Mouse (Mus musculus) induced T-regulatory cell, adult 2 months (primary cell): ENCODE results near the gene Ppfia4.

ENCODE experiments used
- DNase-seq: peaks from one replicate; pipeline ENCODE4 v3.0.0-alpha.2; 2012; ENCODE audit warnings: low read depth

Ppfia4 gene

DNA sequence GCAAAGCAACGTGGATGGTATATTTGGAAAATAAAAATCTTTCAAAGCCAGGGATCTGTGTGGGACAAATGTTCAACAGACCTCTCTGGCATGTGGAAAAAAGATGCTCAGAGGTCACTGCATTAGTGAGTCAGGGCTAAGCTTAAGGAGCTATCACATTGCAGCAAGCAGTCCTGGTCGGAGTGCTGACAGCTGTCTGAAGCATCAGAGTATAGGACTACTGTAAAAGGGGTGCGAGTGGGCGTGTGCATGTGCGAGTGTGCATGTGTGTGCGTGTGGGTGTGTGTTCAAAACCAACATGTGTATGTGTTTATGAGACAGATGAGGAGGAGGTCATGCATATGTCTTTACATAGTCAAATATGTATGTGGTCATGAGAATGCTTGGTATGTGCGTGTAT lies 6.4 kb upstream of the Ppfia4 start:
- DNase-seq: no peak

DNA sequence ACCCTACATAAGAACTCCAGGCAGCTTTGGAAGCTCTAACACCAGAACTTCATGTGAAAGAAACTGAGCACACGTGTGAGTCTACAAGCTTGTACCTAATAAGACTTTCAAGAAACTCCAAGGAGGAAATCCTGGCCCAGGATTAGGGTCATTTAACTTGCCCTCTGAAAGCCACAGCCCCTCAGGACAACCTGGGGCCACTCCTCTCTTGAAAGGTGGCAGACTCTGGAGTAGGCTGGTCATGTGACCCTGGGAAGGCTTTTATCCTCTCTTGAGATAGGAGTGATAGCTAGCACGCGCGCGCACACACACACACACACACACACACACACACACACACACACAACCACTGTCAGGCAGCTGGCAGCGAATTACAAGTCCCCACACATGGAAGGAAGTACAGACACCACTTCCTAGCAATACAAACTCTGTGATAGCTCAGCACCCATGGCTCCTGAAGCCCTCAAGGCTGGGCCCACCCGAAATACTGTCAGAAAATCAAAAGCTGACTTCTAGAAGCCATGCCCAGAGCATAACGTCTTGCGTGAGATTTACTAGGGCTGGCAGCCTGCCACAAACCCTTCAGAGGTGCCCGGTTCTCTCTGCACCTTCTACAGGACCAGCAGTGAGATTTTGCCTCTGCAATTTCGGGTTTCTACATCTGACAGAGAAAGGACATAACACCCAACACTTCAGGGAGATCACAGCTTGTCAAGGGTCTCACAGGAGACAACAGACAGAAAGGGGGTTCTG lies 4.4 kb upstream of the Ppfia4 start:
- no peak for DNase-seq

DNA sequence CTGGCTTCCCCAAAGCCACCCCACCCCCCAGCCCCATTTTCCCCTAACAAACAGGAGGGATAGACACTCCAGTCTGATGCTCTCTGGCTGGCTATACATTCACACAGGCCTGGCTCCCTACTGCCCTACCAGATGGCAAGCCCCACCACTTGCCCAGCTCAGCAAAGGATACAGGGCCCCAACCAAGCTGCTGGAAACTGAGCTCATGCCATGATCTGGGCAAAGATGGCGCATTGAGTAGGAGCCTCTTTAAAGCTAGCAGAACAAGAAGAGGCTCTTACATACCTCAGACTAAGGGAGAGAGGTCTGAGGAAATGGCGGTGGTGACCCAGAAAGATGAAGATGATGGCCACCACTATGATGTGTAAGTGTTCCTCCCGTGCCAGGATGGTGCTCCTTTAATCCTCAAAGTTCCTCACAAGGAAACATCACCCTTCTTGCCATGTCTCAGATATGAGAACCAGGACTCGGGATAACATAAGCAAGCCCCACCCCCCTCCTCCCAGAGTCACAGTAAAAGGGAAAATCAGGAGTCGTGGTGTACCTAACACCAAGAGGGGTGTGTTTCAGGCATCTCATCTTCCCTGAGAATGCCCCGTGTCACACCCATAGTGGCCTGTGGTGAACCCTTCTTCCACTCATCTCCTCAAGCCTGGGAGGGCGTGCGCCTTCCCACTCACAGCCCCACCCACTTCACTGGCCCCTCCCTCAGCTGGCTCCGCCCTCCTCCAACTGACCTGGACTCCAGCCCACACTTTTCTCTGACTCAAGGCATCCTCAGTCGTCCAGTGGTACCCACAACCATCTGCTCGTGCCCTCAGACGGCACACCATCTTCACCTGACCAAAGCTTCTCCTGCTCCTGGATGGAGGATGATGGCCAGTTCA lies 3.4 kb upstream of the Ppfia4 start:
- no peak for DNase-seq

DNA sequence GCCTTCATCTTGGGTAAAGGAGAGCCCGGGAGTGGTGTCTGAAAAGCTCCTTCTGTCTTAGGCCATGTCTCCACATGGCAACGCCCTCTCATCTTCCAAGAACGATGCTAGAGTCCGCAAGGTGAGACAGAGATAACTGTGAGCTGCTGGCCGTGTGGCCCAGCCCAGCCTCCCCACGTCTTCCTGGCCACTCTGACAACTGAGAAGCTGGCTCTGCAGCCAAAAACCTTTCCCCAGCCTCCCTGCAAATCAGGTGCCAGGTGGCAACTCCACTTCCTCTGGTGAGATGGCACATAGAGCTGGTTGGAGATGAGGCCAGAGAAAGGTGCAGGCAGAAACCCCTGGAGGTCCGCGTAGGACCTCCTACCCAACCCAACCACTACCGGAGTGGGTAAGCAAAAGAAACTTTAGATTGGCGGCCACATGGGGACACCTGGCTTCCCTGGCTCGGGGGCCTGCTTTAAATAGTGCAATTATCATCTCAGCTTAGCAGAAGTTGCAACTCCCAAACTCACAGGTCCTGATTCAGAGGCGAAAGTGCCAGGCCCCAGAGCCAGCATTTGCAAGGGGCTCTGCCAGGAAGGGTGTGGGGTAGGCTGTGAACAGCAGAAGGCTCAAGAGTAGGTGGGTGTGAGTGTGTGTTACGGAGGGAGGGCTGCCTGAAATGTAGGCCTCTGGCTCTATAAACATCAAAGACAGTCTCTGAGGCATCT lies 2.6 kb upstream of the Ppfia4 start:
- no peak for DNase-seq

DNA sequence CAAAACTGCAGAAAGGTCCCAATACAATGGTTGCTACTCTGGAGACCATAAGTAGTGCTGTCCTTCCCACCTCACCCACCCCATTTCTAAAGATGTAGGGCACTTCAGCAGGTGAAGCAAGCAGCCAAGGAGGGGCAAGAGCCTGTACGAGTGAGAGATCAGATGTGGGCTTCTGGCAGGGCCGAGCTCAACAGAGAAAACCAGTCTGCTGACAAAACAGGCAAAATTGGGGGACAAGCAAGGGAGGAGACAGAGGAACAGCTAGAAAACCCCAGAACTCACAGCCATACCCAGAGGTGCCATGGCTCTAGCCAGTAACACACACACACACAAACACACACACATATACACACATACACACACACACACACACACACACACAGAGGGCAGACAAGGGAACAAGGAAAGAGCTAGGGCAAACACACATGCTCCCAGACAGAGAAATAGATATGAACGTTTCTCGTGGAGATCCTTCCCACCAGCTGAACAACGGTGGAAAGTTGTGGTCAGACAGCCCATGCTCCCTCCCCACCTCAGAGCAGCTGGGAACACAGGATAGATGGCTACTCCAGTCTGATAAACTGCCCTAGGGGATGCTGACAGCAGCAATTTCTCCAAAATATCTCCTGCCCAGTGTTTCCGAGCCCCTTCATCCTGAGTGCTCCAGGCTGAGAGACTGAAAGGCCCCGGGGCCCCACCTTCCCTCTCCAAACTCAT lies 1.5 kb upstream of the Ppfia4 start:
- no peak for DNase-seq

DNA sequence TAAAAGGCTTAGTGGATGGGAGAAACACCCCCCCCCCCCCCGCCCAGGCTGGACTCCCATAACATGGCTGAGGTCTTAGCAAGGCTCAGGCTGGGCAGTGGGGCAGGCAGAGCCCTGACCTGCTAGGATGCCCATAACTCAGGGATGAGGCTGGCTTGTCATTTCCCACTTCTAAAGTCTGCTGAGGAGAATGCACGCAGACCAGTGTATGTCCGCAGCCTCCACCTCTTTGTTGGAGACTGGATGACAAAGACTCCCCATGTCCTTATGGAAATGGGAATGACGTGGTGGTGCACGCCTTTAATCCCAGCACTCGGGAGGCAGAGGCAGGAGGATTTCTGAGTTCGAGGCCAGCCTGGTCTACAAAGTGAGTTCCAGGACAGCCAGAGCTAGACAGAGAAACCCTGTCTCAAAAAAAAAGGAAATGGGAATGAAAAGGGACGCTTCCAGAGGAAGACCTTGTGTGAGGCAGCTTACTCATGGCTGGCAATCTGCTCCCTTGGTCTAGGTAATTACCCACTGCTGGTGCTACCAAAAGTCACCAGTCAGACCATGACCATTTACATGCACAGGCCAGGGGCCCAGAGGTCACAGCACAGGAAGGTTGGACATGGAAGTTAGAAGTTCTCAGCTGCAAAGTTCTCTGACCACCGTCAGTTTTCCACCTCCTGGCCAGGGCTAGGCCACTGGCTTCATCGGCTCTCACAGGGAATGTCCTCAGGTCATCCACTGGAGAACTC lies 813 bp upstream of the Ppfia4 start:
- no peak for DNase-seq

DNA sequence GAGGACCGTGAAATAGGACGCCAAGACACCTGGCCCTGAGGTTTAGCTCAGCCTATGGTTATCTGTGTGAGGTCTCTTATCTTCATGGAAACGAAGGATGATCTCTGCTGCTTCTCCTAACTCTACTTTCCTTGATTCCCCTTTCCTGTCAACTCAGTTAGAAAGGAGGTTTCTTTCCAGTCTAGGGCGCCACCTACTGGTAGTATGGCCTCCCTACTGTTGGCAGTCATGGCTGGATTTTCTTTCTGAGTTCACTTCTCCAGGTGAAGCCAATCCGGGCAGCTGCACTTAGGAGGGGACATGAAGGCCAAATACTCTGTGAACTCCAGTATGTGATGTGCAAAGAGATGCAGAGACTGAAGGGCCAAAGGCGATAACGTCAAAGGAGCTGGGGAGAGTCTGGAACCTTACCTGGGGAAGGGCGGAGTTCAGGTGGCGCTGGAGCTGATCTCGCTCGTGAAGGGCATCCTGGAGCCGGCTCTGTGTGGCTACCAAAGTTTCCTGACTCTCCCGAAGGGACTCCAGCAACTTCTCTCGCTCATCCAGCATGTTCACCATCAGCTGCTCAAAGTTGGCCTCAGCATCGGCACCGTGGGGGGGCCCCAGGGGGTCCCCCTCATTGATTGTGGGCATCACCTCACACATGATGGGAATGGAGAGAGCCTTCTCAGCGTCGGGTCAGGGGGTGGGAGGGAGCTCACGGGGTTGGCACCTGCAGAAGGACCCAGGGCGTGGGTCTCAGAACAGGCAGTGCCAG lies 671 bp downstream of the Ppfia4 start:
- DNase-seq: peak; percentile 77

DNA sequence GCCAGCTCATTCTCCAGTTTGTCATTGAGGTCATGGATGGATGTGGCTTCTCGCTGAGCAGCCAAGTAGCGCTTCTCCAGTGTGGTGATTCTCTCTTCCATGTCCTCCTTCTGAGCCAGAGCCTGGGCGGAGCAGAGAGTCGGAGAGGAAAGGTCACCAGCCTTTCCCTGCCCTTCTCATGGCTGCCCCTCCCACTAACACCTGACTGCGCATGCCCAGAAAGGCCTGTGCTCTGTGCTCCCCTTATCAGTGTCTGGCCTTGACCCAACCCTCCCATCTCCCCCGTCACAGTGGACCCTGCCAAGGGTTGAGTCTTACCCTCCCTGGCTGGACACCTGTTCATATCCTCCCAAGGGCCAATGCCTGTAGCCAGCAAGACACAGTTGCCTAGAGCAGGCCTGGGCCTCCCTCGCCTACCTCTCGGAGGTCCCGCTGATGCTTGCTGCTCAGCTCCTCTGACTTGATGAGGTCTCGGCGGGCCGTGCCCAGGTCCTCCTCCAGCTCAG lies 5.8 kb downstream of the Ppfia4 start:
- no peak for DNase-seq

DNA sequence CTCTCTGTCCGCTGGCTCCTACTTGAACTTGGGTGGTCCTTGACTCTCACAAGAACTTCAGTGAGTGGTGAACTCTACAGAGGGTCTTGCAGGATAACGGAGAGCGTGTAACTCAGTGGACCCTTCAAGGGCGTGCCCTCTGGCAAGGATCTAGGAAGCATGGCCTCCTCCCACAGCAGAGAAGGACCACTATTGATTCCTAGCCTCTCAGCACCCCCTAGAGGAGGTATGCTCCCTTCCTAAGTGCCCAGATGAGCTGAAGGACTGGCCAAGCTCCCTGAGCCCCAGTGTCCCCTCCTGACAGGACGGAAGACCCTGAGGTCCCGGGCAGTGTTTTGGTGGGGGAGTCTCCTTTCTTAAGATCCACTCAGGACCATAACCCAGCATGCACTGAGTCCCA lies 10.1 kb downstream of the Ppfia4 start:
- no peak for DNase-seq

DNA sequence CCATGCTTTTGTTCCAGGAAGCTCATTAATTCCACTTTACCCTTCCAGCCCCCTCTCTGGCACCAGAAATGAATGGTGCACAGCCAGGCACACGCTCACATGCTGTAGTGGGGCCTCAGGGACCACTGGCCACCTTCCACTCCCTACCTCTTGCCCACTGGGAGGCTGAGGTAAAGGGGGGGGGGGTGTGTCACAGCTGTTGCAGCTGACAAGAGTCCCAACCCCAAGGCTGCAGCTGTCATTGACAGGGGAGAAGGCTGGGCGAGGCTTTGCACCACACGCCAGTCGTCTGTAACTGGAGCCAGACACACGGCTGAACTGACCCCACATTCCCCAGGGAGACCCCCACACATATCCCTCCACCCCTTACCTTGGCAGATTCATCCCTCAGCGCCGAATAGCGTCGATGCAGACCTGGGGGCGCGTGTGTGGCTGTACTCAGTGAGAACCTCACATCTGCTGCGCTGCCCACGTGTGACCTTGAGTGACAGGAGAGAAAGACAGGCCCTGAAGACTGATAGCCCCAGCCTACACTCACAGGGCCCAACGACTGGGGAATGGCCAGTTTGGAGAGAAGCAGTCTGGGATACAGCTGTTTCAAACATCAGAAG lies 11.9 kb downstream of the Ppfia4 start:
- no peak for DNase-seq

DNA sequence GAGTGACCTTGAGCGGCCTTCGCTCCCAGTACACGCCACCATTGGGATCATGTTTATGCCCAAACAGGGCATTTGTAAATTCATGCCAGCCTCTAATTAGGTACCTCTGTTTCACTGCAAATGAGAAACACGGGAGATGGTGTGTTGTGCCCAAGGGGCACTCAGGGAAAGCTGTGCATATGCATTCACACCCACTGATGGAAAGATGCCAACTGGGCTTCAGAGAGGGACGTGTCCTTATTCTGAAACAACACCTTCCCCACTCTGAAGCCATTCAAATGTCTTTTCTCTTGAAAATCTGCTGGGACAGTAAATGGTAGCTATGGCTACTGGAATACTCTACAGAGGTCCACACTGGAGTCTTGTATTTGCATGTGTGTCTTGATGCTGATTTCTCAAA lies 14.5 kb downstream of the Ppfia4 start:
- DNase-seq: no peak

DNA sequence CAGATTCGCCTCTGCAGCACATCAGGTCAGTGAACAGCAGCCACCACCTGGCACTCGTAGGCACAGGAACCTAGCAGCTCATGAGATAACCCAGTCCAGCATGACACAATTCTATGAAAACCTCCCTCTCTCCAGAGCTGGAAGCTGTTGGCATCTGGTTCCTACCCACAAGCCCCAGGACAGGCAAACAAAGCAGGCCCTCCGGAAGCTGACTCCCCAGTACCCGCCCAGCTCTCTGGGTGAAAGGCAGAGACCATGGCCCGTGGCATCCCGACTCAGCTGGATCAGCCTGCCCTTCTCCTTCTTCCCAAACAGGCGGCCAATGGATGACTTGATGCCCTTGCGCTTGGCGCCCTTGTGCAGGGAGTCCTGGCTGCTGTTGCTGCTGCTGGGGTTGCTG lies 16.4 kb downstream of the Ppfia4 start:
- no peak for DNase-seq

DNA sequence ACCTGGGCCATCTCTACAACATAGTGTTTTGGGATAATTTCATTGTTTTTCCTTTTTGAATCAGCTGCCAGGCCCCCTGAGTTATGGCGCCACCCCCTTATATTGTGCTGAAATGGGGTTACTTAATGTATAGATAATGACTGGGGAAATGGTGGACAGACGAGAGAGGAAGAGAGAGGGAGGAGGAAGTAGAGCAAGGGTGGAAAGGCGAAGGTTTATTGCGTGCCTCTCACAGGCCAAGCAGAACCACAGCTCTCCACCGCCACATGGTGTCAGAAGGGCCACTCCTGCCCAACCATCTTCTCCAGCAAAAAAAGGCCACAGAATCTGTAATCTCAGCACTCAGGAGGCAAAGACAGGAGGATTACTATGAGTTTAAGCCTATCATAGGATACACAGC lies 17.5 kb downstream of the Ppfia4 start:
- no peak for DNase-seq

DNA sequence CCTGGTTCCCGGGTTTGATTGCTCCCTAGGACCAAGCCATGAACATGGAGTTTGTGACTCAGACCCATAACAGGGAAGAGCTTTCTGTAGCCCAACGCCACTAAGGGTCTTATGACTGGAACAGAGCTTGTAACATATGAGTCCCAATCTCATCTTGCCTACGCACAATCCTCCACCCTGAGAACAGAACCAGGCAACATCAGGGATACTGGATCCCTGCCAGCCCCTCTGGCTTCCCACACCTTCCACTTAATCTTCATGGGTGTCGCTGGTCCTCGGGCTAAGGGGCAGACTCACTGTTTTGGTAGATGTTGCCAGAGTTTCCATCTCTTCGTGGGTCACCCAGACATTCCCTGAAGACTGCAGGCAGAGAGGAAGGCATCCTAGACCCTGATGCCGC lies 21.0 kb downstream of the Ppfia4 start:
- DNase-seq: no peak

DNA sequence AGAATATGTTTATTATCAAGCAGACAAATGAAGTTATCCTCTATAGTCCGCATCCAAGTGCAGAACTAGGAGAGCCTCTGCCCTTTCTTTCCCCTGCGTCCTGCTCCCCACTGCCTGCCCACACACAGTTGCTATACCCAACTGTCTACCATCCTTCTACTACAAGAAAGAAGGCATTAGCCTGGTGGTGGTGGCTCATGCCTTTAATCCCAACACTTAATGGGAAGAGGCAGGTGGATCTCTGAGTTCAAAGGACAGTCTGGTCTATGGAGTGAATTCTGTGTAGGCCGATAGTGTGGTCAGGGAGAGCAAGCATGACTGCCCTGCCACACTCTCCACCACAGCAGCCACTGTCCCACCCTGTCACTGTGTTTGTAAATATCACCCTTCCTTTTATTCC lies 22.0 kb downstream of the Ppfia4 start:
- DNase-seq: no peak

DNA sequence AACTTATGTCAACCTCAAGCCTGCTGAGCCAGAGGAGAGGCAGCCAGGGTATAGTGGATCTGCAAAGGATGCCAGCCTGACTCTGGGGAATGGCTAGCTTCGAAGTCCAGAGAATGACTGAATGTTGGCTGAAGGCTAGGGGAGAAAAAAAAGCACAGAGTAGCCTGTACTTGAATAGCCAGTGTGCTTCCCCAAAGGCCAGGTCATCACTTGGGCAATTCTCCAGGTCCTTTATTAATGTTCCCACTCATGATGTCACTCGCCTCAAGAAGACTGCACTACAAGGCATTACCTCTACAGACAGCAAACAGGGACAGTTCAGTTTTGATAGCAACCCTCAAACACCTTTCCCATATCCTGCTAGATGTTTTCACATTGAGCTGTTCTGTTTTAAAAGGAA lies 22.4 kb downstream of the Ppfia4 start:
- DNase-seq: no peak

DNA sequence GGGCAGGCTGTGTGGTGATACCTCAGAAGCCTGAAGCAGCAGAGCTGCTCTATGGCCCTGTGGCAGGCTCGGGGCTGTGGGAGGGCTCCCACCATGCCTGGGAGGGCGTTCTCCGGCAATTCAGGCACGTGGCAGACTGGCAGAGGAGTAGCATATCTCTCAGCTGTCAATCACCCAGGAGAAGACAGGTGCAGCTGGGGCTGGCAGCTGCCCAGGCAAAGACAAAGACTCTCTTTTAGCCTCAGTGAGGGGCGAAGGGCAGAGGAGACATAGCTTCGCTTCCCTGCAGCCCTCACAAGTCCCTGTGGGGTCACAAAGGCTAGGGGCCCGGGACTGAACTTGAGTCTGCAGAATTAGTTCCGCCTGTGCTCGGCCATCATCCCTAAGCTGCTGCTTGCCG lies 25.3 kb downstream of the Ppfia4 start:
- DNase-seq: no peak

DNA sequence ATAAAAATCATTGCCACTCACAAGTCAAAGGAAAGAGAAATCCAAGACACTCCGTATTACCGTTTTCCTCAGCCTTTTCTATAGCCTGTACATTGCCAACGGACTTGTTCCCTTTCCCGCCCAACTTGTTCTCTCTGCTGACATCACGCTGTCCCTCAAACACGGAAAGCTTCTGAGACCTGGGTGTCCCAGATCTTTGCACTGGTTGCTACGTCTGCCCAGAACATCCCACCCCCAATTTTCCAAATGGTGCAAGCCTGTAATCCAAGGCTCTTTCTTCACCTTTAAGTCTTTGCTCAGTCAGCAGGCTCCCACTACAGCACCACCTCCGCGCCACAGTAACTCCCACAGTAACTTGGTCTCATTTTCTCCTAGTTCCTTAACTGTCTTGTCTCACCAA lies 27.8 kb downstream of the Ppfia4 start:
- no peak for DNase-seq

DNA sequence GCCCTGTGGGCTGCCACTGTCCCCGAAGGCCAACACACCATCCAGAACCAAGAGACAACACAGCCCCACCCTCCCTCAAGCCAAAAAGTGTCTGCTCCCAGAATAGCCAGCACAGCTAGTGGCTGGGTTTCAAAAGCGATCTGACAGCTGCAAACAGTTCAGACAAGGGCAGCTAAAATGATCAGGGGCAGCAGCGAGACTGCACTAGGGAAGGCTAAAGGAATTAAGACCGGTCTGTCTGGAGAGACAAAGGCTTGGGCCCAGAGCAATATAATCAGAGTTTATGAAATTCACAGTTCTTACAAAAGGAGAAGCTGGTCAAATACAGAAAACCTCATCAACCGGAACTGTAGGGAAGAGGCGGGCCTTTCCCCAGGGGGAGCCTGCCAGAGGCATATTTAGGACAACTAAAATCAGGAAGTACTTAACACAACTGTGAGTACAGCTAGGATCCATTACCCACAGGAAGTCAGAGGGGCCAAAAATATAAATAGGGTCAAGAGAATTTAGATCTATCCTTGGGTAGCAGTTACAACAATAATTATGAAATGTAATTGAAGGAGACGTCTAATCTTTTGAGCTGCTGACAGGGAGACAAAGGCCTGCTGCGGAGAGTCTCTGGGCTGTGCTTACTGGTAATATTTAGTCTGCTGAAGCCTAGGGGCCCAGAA lies 30.0 kb downstream of the Ppfia4 start:
- DNase-seq: no peak
